Mouse (Mus musculus) neural tube, embryonic 14.5 days (tissue): ENCODE measurements around the gene Rcc1. TPM values are rescaled to one million over a fixed set of nuclear protein-coding genes. Genes with fewer than 3 reads are reported as not detected.

Experiments
- ATAC-seq: fragments of 200-750 bp; cut with Nextera tagmentation; 2 replicates; pipeline ENCODE4 v1.8.0; 2017; ENCODE audit warnings: low read depth, mild to moderate bottlenecking, moderate TSS enrichment, moderate library complexity
- H3K27ac ChIP-seq: fragments of 300-500 bp; sonication (generic); 2 replicates; pipeline ENCODE4 v1.5.1; 2014; ENCODE audit warnings: low read depth, mild to moderate bottlenecking, control low read depth, low read length, moderate library complexity, mixed read lengths
- H3K27me3 ChIP-seq: fragments of 300-500 bp; sonication (generic); 2 replicates; pipeline ENCODE4 v1.6.1; 2014; ENCODE audit warnings: low read length; ENCODE audit not compliant: control insufficient read depth, insufficient read depth
- H3K36me3 ChIP-seq: fragments of 300-500 bp; sonication (generic); 2 replicates; pipeline ENCODE4 v1.6.1; 2014; ENCODE audit warnings: low read length, mixed read lengths; ENCODE audit not compliant: control insufficient read depth, insufficient read depth
- H3K4me1 ChIP-seq: fragments of 300-500 bp; sonication (generic); 2 replicates; pipeline ENCODE4 v1.6.1; 2014; ENCODE audit warnings: low read length; ENCODE audit not compliant: control insufficient read depth, insufficient read depth
- H3K4me2 ChIP-seq: fragments of 300-500 bp; sonication (generic); 2 replicates; pipeline ENCODE4 v1.6.1; 2014; ENCODE audit warnings: mild to moderate bottlenecking, low read depth, low read length, control low read depth
- H3K4me3 ChIP-seq: fragments of 300-500 bp; sonication (generic); 2 replicates; pipeline ENCODE4 v1.5.1; 2014; ENCODE audit warnings: low read depth, low read length, control low read depth, mixed read lengths
- H3K9ac ChIP-seq: fragments of 300-500 bp; sonication (generic); replicated peaks from 2 replicates; pipeline ENCODE4 v1.6.1; 2014; ENCODE audit warnings: low read depth, mild to moderate bottlenecking, control low read depth, low read length, mixed read lengths
- H3K9me3 ChIP-seq: fragments of 300-500 bp; sonication (generic); 2 replicates; pipeline ENCODE4 v1.6.1; 2016; ENCODE audit warnings: low read length; ENCODE audit not compliant: control insufficient read depth
- WGBS: fragments of 180-500 bp; shearing (Covaris S2); extraction: QIAGEN DNeasy Blood & Tissue Kit; methylation state at CpG from one replicate; pipeline ENCODE4 v1.1.7; 2014; 5-methylcytosine and 5-hydroxymethylcytosine counted together
- polyA plus RNA-seq: library from polyadenylated mRNA; unstranded; fragments of >200 nt; fragmentation: Nextera tagmentation; extraction: Ambion mirVana; gene quantifications from 2 replicates; pipeline ENCODE4 v1.2.1, GENCODE M21; 2014

Gene Rcc1
- polyA plus RNA-seq, 1 experiment from 2014 or later = 14.0 TPM

- no peaks in the 10 kb centered on the region; the same call in 1 of the 2 replicates for H3K36me3 ChIP-seq
- no peak overlapping the region for H3K27ac ChIP-seq
- no peaks in the 10 kb centered on the region for H3K27me3 ChIP-seq
- no peaks in the 10 kb centered on the region for H3K4me1 ChIP-seq
- WGBS = 78% methylated on average over 7 of the region's 7 CpGs
- ATAC-seq = no peak
- H3K4me2 ChIP-seq = no peak overlapping the region
- H3K9ac ChIP-seq = no peak overlapping the region
- no peak overlapping the region for H3K4me3 ChIP-seq
- H3K9me3 ChIP-seq = no peaks in the 10 kb centered on the region
Observed at GRCm38 (mm10) chr4:132386846-132387245, 33.4 kb upstream of the Rcc1 start.

DNA sequence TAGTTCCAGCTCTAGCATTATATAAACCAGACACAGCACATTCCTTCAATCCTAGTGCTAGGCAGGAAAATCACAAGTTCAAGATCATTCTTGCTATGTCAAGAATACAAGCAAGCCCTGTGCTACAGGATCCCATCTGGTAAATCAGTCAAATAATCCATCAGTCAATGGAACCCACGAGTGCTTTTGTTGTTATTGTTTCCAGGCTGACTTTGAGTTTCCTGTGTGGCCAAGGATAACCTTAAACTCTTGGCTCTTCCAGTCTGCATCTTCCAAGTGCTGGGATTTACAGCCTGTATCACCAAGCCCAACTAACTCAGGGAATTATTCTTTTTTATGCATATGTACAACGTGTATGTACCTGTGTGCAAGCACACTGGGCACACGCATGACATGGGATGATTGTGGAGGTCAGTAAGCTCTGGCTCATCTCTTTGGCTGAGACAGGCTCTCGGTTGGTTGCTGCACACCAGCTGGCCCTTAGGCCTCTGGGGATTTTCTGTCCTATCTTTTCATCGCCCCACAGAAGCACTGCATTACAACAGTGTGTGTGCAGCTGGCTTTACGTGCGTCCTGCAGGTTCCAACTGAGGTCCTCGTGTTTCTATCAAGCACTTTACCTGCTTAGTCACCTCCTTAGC lies 32.5 kb upstream of the Rcc1 start:
- no peak overlapping the region for H3K4me3 ChIP-seq
- no peaks in the 10 kb centered on the region for H3K9me3 ChIP-seq
- no peaks in the 10 kb centered on the region for H3K4me1 ChIP-seq
- no peaks in the 10 kb centered on the region for H3K27me3 ChIP-seq
- 63% methylated on average over 8 of the region's 8 CpGs for WGBS
- H3K36me3 ChIP-seq = no peaks in the 10 kb centered on the region; the same call in 1 of the 2 replicates
- ATAC-seq = no peak
- H3K4me2 ChIP-seq = no peak overlapping the region
- H3K9ac ChIP-seq = no peak overlapping the region
- H3K27ac ChIP-seq = no peak overlapping the region

DNA sequence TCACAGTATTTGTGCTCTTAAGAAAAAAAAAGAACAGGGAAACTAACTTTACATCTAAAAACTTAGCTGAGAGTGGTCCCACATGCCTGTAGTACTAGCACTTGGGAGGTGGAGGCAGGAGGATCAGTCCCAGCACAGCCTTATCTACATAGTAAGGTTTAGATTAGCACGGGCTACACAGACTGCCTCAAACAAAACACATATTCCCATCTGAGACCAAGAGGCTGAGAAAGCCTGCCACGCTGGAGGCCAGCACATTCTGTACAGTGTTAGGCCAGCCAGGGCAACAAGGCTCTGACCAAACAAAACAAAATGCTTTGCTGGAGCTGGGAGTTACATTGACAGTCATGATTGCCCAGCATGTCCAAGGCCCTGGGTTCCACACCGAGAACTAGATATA lies 30.1 kb upstream of the Rcc1 start:
- Histone ChIP-seq H3K4me2 (no peak overlapping the region), H3K4me1 (no peaks in the 10 kb centered on the region), H3K4me3 (no peak overlapping the region), H3K9ac (no peak overlapping the region), H3K36me3 (no peaks in the 10 kb centered on the region; the same call in 1 of the 2 replicates), H3K27me3 (no peaks in the 10 kb centered on the region), H3K9me3 (no peaks in the 10 kb centered on the region), H3K27ac (no peak overlapping the region)
- 94% methylated on average over 3 of the region's 3 CpGs for WGBS
- ATAC-seq = no peak

- 97% methylated on average over 4 of the region's 4 CpGs for WGBS
- no peaks in the 10 kb centered on the region for H3K9me3 ChIP-seq
- no peaks in the 10 kb centered on the region; the same call in 1 of the 2 replicates for H3K36me3 ChIP-seq
- H3K9ac ChIP-seq = no peak overlapping the region
- H3K27me3 ChIP-seq = no peaks in the 10 kb centered on the region
- H3K4me2 ChIP-seq = no peak overlapping the region
- ATAC-seq = no peak
- no peak overlapping the region for H3K27ac ChIP-seq
- no peaks in the 10 kb centered on the region for H3K4me1 ChIP-seq
- H3K4me3 ChIP-seq = no peak overlapping the region
Observed at GRCm38 (mm10) chr4:132382296-132382695, 28.9 kb upstream of the Rcc1 start.

- H3K36me3 ChIP-seq = no peaks in the 10 kb centered on the region; the same call in 1 of the 2 replicates
- H3K9me3 ChIP-seq = no peaks in the 10 kb centered on the region
- no peak overlapping the region for H3K27ac ChIP-seq
- no peak for ATAC-seq
- H3K4me1 ChIP-seq = no peaks in the 10 kb centered on the region
- H3K4me3 ChIP-seq = no peak overlapping the region
- 94% methylated on average over 2 of the region's 2 CpGs for WGBS
- H3K9ac ChIP-seq = no peak overlapping the region
- no peaks in the 10 kb centered on the region for H3K27me3 ChIP-seq
- H3K4me2 ChIP-seq = no peak overlapping the region
Observed at GRCm38 (mm10) chr4:132380965-132381616, 27.7 kb upstream of the Rcc1 start.

DNA sequence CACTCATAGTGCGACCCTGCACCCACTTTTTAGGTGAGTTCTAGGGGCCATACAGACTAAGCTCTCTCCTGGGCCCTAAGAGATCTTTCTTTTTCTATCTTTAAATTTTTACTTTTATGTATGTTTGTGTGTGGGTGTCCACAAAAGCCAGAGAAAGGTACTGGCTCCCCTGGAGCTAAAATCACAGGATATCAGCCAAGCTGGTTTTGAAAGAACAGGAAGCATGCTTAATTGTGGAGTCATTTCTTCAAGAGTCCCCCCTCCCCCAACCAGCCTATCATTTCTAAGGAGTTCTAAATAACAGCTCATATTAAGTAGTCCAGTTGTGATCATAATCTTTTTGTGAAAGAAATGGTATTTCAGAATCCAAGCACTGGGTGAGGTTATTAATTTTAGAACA lies 20.4 kb upstream of the Rcc1 start:
- Histone ChIP-seq H3K36me3 (peaks cover 23% of the 10 kb centered on the region), H3K9me3 (no peaks in the 10 kb centered on the region), H3K9ac (no peak overlapping the region), H3K4me2 (no peak overlapping the region), H3K27me3 (no peaks in the 10 kb centered on the region), H3K27ac (no peak overlapping the region), H3K4me1 (no peaks in the 10 kb centered on the region), H3K4me3 (no peak overlapping the region)
- 100% methylated on average over 1 of the region's 1 CpGs for WGBS
- no peak for ATAC-seq

GRCm38 (mm10) chr4:132369953-132370750 lies 16.7 kb upstream of the Rcc1 start:
- ATAC-seq = no peak
- Histone ChIP-seq H3K27me3 (no peaks in the 10 kb centered on the region), H3K4me2 (no peak overlapping the region), H3K9me3 (no peaks in the 10 kb centered on the region), H3K9ac (no peak overlapping the region), H3K27ac (no peak overlapping the region), H3K36me3 (peaks cover 42% of the 10 kb centered on the region), H3K4me3 (no peak overlapping the region), H3K4me1 (no peaks in the 10 kb centered on the region)
- 84% methylated on average over 8 of the region's 8 CpGs for WGBS

- H3K9ac ChIP-seq = no peak overlapping the region
- WGBS = 95% methylated on average over 18 of the region's 18 CpGs
- peaks cover 41% of the 10 kb centered on the region for H3K36me3 ChIP-seq
- H3K4me2 ChIP-seq = no peak overlapping the region
- no peaks in the 10 kb centered on the region for H3K27me3 ChIP-seq
- no peaks in the 10 kb centered on the region for H3K4me1 ChIP-seq
- no peak overlapping the region for H3K4me3 ChIP-seq
- no peaks in the 10 kb centered on the region for H3K9me3 ChIP-seq
- H3K27ac ChIP-seq = no peak overlapping the region
- no peak for ATAC-seq
Observed at GRCm38 (mm10) chr4:132367480-132368201, 14.2 kb upstream of the Rcc1 start.
